Mouse (Mus musculus): ENCODE results near the gene Nek7. TPM values are rescaled to one million over a fixed set of nuclear protein-coding genes. Genes with fewer than 3 reads are reported as not detected.

Gene Nek7
- total and polyA plus RNA-seq, 3 experiments = 17.3 to 79.7 (median 69.9) TPM

DNA sequence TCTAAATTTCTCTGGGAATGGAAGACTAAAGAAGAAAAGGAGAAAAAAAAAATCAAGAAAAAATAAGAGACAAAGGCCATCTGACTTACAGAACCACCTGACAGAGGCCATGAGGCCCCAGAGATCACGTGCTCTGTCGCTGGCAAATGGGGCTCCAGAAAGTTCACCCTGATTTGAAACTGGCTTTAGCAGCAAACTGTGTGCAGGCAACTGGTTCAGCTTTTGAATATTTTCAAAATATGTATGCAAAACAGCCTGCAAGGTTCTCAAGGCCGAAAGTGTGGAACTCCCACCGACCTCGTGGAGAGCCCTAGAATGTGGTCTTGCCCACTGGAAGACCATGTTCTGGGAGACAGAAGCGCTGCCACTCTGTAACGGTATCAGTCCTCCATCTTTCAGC lies 11.6 kb downstream of the Nek7 start:
- H3K4me3 ChIP-seq = no peak overlapping the region
- H3K27me3 ChIP-seq (ENCODE audit: control insufficient read depth, insufficient read depth, low read length) = no peaks in the 10 kb centered on the region
- no peak overlapping the region for H3K9ac ChIP-seq (ENCODE audit: low read depth, low read length)
- peaks cover 2% of the 10 kb centered on the region for H3K79me2 ChIP-seq (replicated peaks; ENCODE audit: control insufficient read depth, insufficient read depth, low read length)
- peaks cover 10% of the 10 kb centered on the region for H3K4me1 ChIP-seq (ENCODE audit: control insufficient read depth, insufficient read depth, low read length)
- 90% methylated on average over 7 of the region's 7 CpGs for WGBS
- intact Hi-C loops (cut with DNase I) = no loop called here
- H3K36me3 ChIP-seq (ENCODE audit: control insufficient read depth, insufficient read depth, low read length) = peaks cover 23% of the 10 kb centered on the region
- no peak overlapping the region for H3K27ac ChIP-seq
- TF ChIP-seq CTCF (IDR thresholded peaks at IDR 0.05) (no peak), EP300 (IDR thresholded peaks at IDR 0.05; ENCODE audit: insufficient read depth, low read depth, low read length) (no peak), POLR2A (IDR thresholded peaks at IDR 0.05; ENCODE audit: insufficient read depth, low read depth, low read length) (no peak)
- DNase-seq = no peak

DNA sequence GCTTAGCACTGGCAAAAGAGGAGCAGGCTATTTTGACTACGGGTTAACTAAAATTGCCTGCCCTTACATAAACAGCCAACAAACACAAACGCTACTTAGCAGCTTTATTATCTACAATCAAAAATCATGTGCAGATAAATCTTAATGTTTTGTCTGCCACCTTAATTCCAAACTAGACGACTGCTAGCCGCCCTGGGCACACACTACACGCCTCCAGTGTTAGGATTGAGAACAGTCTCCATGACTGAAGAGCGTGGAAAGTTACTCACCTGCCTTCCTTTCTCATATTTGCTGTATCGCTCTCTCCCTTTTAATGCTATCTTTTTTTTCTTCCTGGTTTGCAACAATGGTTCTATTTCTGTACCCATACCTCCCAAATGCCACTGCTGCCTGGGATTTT lies 12.1 kb downstream of the Nek7 start:
- Histone ChIP-seq H3K27me3 (ENCODE audit: control insufficient read depth, insufficient read depth, low read length) (no peaks in the 10 kb centered on the region), H3K9ac (ENCODE audit: low read depth, low read length) (no peak overlapping the region), H3K27ac (no peak overlapping the region), H3K4me1 (ENCODE audit: control insufficient read depth, insufficient read depth, low read length) (peaks cover 10% of the 10 kb centered on the region), H3K79me2 (replicated peaks; ENCODE audit: control insufficient read depth, insufficient read depth, low read length) (peaks cover 2% of the 10 kb centered on the region), H3K36me3 (ENCODE audit: control insufficient read depth, insufficient read depth, low read length) (peaks cover 24% of the 10 kb centered on the region), H3K4me3 (no peak overlapping the region)
- intact Hi-C loops (cut with DNase I) = no loop called here
- DNase-seq = no peak
- 64% methylated on average over 7 of the region's 7 CpGs for WGBS
- no peak for TF ChIP-seq EP300 (IDR thresholded peaks at IDR 0.05; ENCODE audit: insufficient read depth, low read depth, low read length)
- no peak for TF ChIP-seq CTCF (IDR thresholded peaks at IDR 0.05)
- TF ChIP-seq POLR2A (IDR thresholded peaks at IDR 0.05; ENCODE audit: insufficient read depth, low read depth, low read length) = no peak

DNA sequence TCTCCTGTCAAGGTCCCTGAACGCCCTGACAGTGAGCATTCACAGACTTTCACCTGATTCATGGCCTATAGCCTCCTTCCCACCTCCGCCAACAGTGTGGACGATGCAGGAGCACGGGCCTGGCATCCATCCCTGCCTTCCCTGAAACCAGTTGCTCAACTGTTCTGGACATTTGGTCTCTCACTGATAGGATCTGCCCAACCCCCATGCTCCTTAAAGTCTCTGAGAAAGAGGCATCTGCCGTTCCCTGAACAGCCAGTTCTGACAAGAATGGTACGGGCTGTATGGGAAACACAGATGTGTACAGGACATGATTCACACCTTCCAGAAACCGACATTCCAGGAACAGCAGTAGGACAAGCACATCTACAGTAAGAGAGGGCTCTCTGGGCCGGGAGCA lies 13.2 kb downstream of the Nek7 start:
- no peak overlapping the region for H3K9ac ChIP-seq (ENCODE audit: low read depth, low read length)
- TF ChIP-seq EP300 (IDR thresholded peaks at IDR 0.05; ENCODE audit: insufficient read depth, low read depth, low read length) = no peak
- no peak for TF ChIP-seq CTCF (IDR thresholded peaks at IDR 0.05)
- TF ChIP-seq POLR2A (IDR thresholded peaks at IDR 0.05; ENCODE audit: insufficient read depth, low read depth, low read length) = no peak
- intact Hi-C loops (cut with DNase I) = no loop called here
- H3K4me1 ChIP-seq (ENCODE audit: control insufficient read depth, insufficient read depth, low read length) = peaks cover 10% of the 10 kb centered on the region
- no peak overlapping the region for H3K4me3 ChIP-seq
- H3K36me3 ChIP-seq (ENCODE audit: control insufficient read depth, insufficient read depth, low read length) = peaks cover 19% of the 10 kb centered on the region
- peak; percentile 54 to 62 for DNase-seq
- peaks cover 2% of the 10 kb centered on the region; the same call in 1 of the 2 replicates for H3K79me2 ChIP-seq (replicated peaks; ENCODE audit: control insufficient read depth, insufficient read depth, low read length)
- no peak overlapping the region for H3K27ac ChIP-seq
- H3K27me3 ChIP-seq (ENCODE audit: control insufficient read depth, insufficient read depth, low read length) = no peaks in the 10 kb centered on the region
- WGBS = 36% methylated on average over 8 of the region's 8 CpGs

DNA sequence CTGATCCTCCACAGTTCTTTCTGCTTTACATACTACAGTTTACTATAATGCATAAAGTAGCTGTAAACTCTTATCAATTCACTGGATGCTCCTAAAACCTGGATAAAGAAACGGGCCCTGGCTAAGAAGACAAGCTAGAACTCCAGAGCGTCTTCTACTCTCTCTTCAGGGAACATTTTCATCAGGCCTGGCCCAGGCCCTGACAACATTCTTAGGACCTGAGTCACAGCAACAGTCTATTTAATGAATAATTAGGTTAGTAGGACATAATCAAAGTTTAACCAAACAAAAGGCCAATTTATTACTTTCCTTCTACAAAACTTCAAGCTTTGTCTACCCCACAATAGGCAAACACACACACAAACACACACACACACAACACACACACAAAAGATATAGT lies 15.2 kb downstream of the Nek7 start:
- Histone ChIP-seq H3K9ac (ENCODE audit: low read depth, low read length) (no peak overlapping the region), H3K4me3 (no peak overlapping the region), H3K27ac (no peak overlapping the region), H3K79me2 (replicated peaks; ENCODE audit: control insufficient read depth, insufficient read depth, low read length) (peaks cover 2% of the 10 kb centered on the region; the same call in 1 of the 2 replicates), H3K27me3 (ENCODE audit: control insufficient read depth, insufficient read depth, low read length) (no peaks in the 10 kb centered on the region), H3K36me3 (ENCODE audit: control insufficient read depth, insufficient read depth, low read length) (peaks cover 22% of the 10 kb centered on the region), H3K4me1 (ENCODE audit: control insufficient read depth, insufficient read depth, low read length) (peaks cover 10% of the 10 kb centered on the region)
- intact Hi-C loops (cut with DNase I) = no loop called here
- WGBS = 41% methylated on average over 2 of the region's 2 CpGs
- TF ChIP-seq EP300 (IDR thresholded peaks at IDR 0.05; ENCODE audit: insufficient read depth, low read depth, low read length) = no peak
- TF ChIP-seq POLR2A (IDR thresholded peaks at IDR 0.05; ENCODE audit: insufficient read depth, low read depth, low read length) = no peak
- no peak for TF ChIP-seq CTCF (IDR thresholded peaks at IDR 0.05)
- DNase-seq = no peak

DNA sequence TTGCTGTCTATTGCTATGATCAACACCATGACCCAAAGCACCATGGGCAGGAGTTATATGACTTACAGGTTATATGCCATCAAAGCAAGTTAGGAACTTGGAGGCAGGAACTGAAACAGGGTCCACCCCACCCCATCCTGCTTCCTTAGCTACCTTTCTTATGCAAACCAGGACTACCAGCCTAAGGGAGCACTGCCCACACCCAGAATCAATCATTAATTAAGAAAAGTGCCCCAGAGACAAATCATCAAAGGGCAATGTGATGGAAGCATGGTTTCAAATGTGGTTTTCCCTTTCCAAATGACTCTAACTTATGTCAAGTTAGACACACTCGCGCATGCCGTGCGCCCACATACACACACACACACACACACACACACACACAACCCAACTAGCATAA lies 16.0 kb downstream of the Nek7 start:
- no peaks in the 10 kb centered on the region for H3K27me3 ChIP-seq (ENCODE audit: control insufficient read depth, insufficient read depth, low read length)
- TF ChIP-seq CTCF (IDR thresholded peaks at IDR 0.05) (no peak), POLR2A (IDR thresholded peaks at IDR 0.05; ENCODE audit: insufficient read depth, low read depth, low read length) (no peak), EP300 (IDR thresholded peaks at IDR 0.05; ENCODE audit: insufficient read depth, low read depth, low read length) (no peak)
- no peak overlapping the region for H3K9ac ChIP-seq (ENCODE audit: low read depth, low read length)
- peaks cover 9% of the 10 kb centered on the region for H3K4me1 ChIP-seq (ENCODE audit: control insufficient read depth, insufficient read depth, low read length)
- no peak for DNase-seq
- H3K79me2 ChIP-seq (replicated peaks; ENCODE audit: control insufficient read depth, insufficient read depth, low read length) = peaks cover 2% of the 10 kb centered on the region; the same call in 1 of the 2 replicates
- peaks cover 24% of the 10 kb centered on the region for H3K36me3 ChIP-seq (ENCODE audit: control insufficient read depth, insufficient read depth, low read length)
- intact Hi-C loops (cut with DNase I) = no loop called here
- H3K4me3 ChIP-seq = no peak overlapping the region
- H3K27ac ChIP-seq = no peak overlapping the region
- 94% methylated on average over 4 of the region's 4 CpGs for WGBS

DNA sequence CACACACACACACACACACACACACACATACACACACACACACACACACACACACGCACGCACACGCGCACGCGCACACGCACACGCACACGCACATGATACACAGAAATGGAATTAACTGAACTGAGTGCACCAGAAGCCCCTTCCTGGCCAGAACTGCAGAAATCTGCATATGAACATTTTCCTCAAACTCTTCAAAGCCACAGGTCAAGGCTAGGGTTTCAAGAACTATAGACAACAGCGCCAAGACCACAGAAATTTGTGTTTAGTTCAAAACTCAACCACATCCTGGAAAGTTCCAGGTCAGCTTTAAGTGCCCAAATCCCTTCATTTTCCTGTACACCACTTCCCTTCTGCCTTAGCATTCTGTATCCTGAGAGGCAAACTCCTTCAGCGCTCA lies 21.9 kb downstream of the Nek7 start:
- TF ChIP-seq CTCF (IDR thresholded peaks at IDR 0.05) (no peak), POLR2A (IDR thresholded peaks at IDR 0.05; ENCODE audit: insufficient read depth, low read depth, low read length) (no peak)
- no peak overlapping the region for H3K4me3 ChIP-seq
- H3K9ac ChIP-seq (ENCODE audit: low read depth, low read length) = no peak overlapping the region
- H3K27me3 ChIP-seq (ENCODE audit: control insufficient read depth, insufficient read depth, low read length) = no peaks in the 10 kb centered on the region
- peaks cover 2% of the 10 kb centered on the region; the same call in 1 of the 2 replicates for H3K79me2 ChIP-seq (replicated peaks; ENCODE audit: control insufficient read depth, insufficient read depth, low read length)
- peaks cover 15% of the 10 kb centered on the region for H3K4me1 ChIP-seq (ENCODE audit: control insufficient read depth, insufficient read depth, low read length)
- no peak for DNase-seq
- intact Hi-C loops (cut with DNase I) = no loop called here
- no peak overlapping the region for H3K27ac ChIP-seq
- 78% methylated on average over 11 of the region's 11 CpGs for WGBS
- H3K36me3 ChIP-seq (ENCODE audit: control insufficient read depth, insufficient read depth, low read length) = peaks cover 18% of the 10 kb centered on the region

Data from heart, adult 2 months (tissue).